Mouse (Mus musculus) cortical plate, adult 2 months (tissue): Measurements from ENCODE around the gene Ly6g6f.

Source experiments
- CTCF ChIP-seq: fragments of 200-500 bp; IDR thresholded peaks from 2 replicates; pipeline ENCODE4 v1.5.1; 2011; ENCODE audit warnings: mild to moderate bottlenecking, control low read depth, low read length; ENCODE audit not compliant: insufficient read depth; ENCODE audit errors: extremely low read depth
- POLR2A ChIP-seq: fragments of 200-500 bp; IDR thresholded peaks from 2 replicates; pipeline ENCODE4 v1.6.1; 2011; ENCODE audit warnings: mild to moderate bottlenecking, low read length, control low read depth; ENCODE audit not compliant: insufficient read depth; ENCODE audit errors: extremely low read depth

DNA sequence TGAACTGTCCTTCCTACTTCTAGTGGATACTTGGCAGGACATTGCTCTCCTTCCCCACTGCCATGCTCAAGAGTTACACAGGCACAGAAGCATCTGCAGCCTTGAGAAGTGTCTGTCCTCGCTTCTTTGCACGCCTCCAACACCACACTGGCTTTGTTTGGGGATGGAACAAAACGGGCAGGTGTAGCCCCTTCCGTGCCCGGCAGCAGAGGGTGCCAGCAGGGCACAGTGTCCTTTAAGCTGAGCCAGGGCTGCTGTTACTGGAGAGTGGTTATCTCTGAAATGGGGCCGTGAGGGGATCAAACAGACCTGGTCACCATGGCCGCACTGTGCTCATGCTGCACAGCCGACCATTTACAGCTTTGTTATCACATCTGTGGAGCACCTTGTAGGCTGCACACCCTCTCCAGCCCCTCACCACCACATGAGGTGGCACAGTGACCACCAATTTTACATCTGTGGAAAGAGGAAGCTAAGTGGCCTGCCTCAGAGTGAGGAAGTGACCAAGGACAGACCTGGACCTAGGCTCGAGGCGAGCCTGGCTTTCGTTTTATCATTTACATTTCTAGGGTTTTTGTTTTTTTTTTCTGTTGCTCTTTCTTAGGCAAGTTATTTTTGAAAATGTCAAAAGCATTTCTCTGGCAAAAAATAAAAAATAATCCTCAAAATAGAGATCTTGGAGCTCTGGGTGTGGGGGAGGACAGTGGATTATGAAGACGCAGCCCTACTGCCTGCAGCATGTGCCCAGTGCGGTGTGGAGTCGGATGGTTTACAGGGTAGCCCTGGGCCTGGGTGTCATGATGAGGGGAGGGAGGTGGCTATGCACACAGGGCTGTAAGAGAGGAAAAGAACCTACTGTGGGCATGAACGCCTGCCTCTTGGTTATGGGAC is 9.3 kb upstream of the Ly6g6f start:
- TF ChIP-seq POLR2A, result no peak
- TF ChIP-seq CTCF, result no peak
